Mouse (Mus musculus) G1E (cell line): ENCODE results near the gene Hectd4. TPM values are rescaled to one million over a fixed set of nuclear protein-coding genes. Genes with fewer than 3 reads are reported as not detected.

Source experiments
- ATAC-seq: 2 replicates; pipeline ENCODE4 v1.8.0; 2016; ENCODE audit warnings: mild to moderate bottlenecking; ENCODE audit not compliant: insufficient number of reproducible peaks, poor library complexity, low FRiP score, severe bottlenecking; ENCODE audit errors: extremely low read depth
- DNase-seq: peaks from one replicate; pipeline ENCODE4 v3.0.0; 2012; ENCODE audit warnings: low spot score
- H3K27me3 ChIP-seq: 2 replicates; pipeline ENCODE4 v1.6.1; 2012; ENCODE audit warnings: mild to moderate bottlenecking, low read length, inconsistent platforms; ENCODE audit not compliant: insufficient read depth
- H3K36me3 ChIP-seq: replicated peaks from 2 replicates; pipeline ENCODE3; 2012; ENCODE audit warnings: mild to moderate bottlenecking, inconsistent platforms
- H3K4me1 ChIP-seq: 2 replicates; pipeline ENCODE4 v1.6.1; 2012; ENCODE audit warnings: low read depth, low read length, inconsistent platforms, mixed read lengths; ENCODE audit not compliant: insufficient read depth
- H3K4me3 ChIP-seq: 2 replicates; pipeline ENCODE4 v1.5.1; 2012; ENCODE audit warnings: low read depth, mild to moderate bottlenecking, inconsistent platforms, low read length, moderate library complexity, mixed read lengths
- H3K9me3 ChIP-seq: replicated peaks from 2 replicates; pipeline ENCODE4 v1.6.1; 2012; ENCODE audit warnings: inconsistent platforms
- CTCF ChIP-seq: IDR thresholded peaks from 2 replicates; pipeline ENCODE4 v1.5.1; 2012; ENCODE audit warnings: low read depth, low read length, inconsistent platforms, mixed read lengths
- GATA1 ChIP-seq: IDR thresholded peaks from 2 replicates; pipeline ENCODE4 v1.6.1; 2012; ENCODE audit warnings: borderline replicate concordance, low read length, inconsistent platforms, mixed read lengths
- GATA2 ChIP-seq: IDR thresholded peaks from 2 replicates; pipeline ENCODE4 v1.6.1; 2012; ENCODE audit warnings: low read depth, low read length, inconsistent platforms, borderline replicate concordance
- POLR2AphosphoS5 ChIP-seq: IDR thresholded peaks from 2 replicates; pipeline ENCODE4 v1.6.1; 2012; ENCODE audit warnings: low read depth, low read length, inconsistent platforms; ENCODE audit not compliant: insufficient replicate concordance
- TAL1 ChIP-seq: conservative IDR thresholded peaks from 2 replicates; pipeline ENCODE4 v1.6.1; 2012; ENCODE audit warnings: low read depth, low read length, inconsistent platforms, mixed read lengths
- polyA plus RNA-seq: library from polyadenylated mRNA; stranded (reverse); fragments of >175 nt; gene quantifications from 2 replicates; pipeline ENCODE4 v1.2.3, GENCODE M21; 2012
- total RNA-seq, 2 experiments: library from RNA; stranded (forward) in 1 of 2; stranded (reverse) in 1 of 2; fragments of 200-1000 nt in 1 of 2; fragments of >200 nt in 1 of 2; fragmentation: Nextera tagmentation in 1 of 2; gene quantifications; 2 replicates each; pipeline ENCODE4 v1.2.3; 2014 to 2017

Hectd4 gene
- total and polyA plus RNA-seq, 3 experiments = 22.8 to 177 (median 22.8) TPM

GRCm38 (mm10) chr5:121249693-121250092, 29.7 kb downstream of the Hectd4 start:
- peaks cover 64% of the 10 kb centered on the region for H3K36me3 ChIP-seq
- no peaks in the 10 kb centered on the region for H3K9me3 ChIP-seq
- H3K4me1 ChIP-seq = peaks cover 85% of the 10 kb centered on the region
- ATAC-seq (no peak), DNase-seq (no peak)
- no peak for TF ChIP-seq GATA1
- TF ChIP-seq TAL1 = no peak
- no peak for TF ChIP-seq GATA2
- no peak for TF ChIP-seq CTCF
- TF ChIP-seq POLR2AphosphoS5 = no peak
- no peak overlapping the region for H3K4me3 ChIP-seq
- no peaks in the 10 kb centered on the region; the same call in 1 of the 2 replicates for H3K27me3 ChIP-seq

- Histone ChIP-seq H3K4me1 (peaks cover 85% of the 10 kb centered on the region), H3K27me3 (no peaks in the 10 kb centered on the region; the same call in 1 of the 2 replicates), H3K36me3 (peaks cover 77% of the 10 kb centered on the region), H3K9me3 (no peaks in the 10 kb centered on the region), H3K4me3 (no peak overlapping the region)
- TF ChIP-seq GATA2 (no peak), GATA1 (no peak), POLR2AphosphoS5 (no peak), CTCF (no peak), TAL1 (no peak)
- DNase-seq = no peak
- no peak for ATAC-seq
Observed at GRCm38 (mm10) chr5:121251813-121252212, 31.8 kb downstream of the Hectd4 start.

- Histone ChIP-seq H3K36me3 (peaks cover 82% of the 10 kb centered on the region), H3K4me1 (peaks cover 82% of the 10 kb centered on the region), H3K9me3 (no peaks in the 10 kb centered on the region), H3K27me3 (no peaks in the 10 kb centered on the region; the same call in 1 of the 2 replicates), H3K4me3 (no peak overlapping the region)
- ATAC-seq (no peak), DNase-seq (no peak)
- TF ChIP-seq GATA1 (no peak), TAL1 (no peak), GATA2 (no peak), CTCF (no peak), POLR2AphosphoS5 (no peak)
Observed at GRCm38 (mm10) chr5:121253816-121254497, 33.9 kb downstream of the Hectd4 start.

GRCm38 (mm10) chr5:121254977-121255376, 35.0 kb downstream of the Hectd4 start:
- Histone ChIP-seq H3K36me3 (peaks cover 84% of the 10 kb centered on the region), H3K4me3 (peak overlapping the region; percentile 30; the same call in 1 of the 2 replicates), H3K4me1 (peaks cover 80% of the 10 kb centered on the region), H3K9me3 (no peaks in the 10 kb centered on the region), H3K27me3 (no peaks in the 10 kb centered on the region; the same call in 1 of the 2 replicates)
- no peak for TF ChIP-seq GATA1
- TF ChIP-seq CTCF = no peak
- TF ChIP-seq POLR2AphosphoS5 = no peak
- TF ChIP-seq TAL1 = no peak
- TF ChIP-seq GATA2 = no peak
- ATAC-seq = no peak
- DNase-seq = no peak

GRCm38 (mm10) chr5:121261806-121262205, 41.8 kb downstream of the Hectd4 start:
- no peak overlapping the region for H3K4me3 ChIP-seq
- no peaks in the 10 kb centered on the region for H3K9me3 ChIP-seq
- no peaks in the 10 kb centered on the region for H3K27me3 ChIP-seq
- peaks cover 57% of the 10 kb centered on the region for H3K4me1 ChIP-seq
- ATAC-seq = no peak
- H3K36me3 ChIP-seq = peaks cover 87% of the 10 kb centered on the region
- TF ChIP-seq POLR2AphosphoS5 (no peak), TAL1 (no peak), CTCF (no peak), GATA1 (no peak), GATA2 (no peak)
- no peak for DNase-seq

GRCm38 (mm10) chr5:121262415-121262814, 42.4 kb downstream of the Hectd4 start:
- Histone ChIP-seq H3K27me3 (no peaks in the 10 kb centered on the region), H3K9me3 (no peaks in the 10 kb centered on the region), H3K4me1 (peaks cover 53% of the 10 kb centered on the region), H3K4me3 (no peak overlapping the region), H3K36me3 (peaks cover 87% of the 10 kb centered on the region)
- no peak for DNase-seq
- no peak for TF ChIP-seq TAL1
- no peak for TF ChIP-seq CTCF
- TF ChIP-seq GATA1 = no peak
- no peak for TF ChIP-seq POLR2AphosphoS5
- no peak for TF ChIP-seq GATA2
- ATAC-seq = no peak
